Mouse (Mus musculus): ENCODE data around the gene Bard1. TPM values are rescaled to one million over a fixed set of nuclear protein-coding genes. Genes with fewer than 3 reads are reported as not detected.

Bard1 gene
- polyA plus RNA-seq, 1 experiment from 2014 or later = 3.6 TPM

GRCm38 (mm10) chr1:71100591-71101368 lies 2.2 kb downstream of the Bard1 start:
- ATAC-seq (ENCODE audit: low read depth) = no peak
- DNase-seq = no peak
- no peaks in the 10 kb centered on the region for H3K9me3 ChIP-seq (replicated peaks)

GRCm38 (mm10) chr1:71099945-71100515 lies 2.9 kb downstream of the Bard1 start:
- H3K27ac ChIP-seq = peak overlapping the region; percentile 72
- DNase-seq (no peak), ATAC-seq (ENCODE audit: low read depth) (no peak)
- no peaks in the 10 kb centered on the region for H3K9me3 ChIP-seq (replicated peaks)
- 37% methylated on average over 3 of the region's 3 CpGs for WGBS (ENCODE audit: insufficient replicate concordance)
- no peaks in the 10 kb centered on the region for H3K27me3 ChIP-seq
- peak overlapping the region; percentile 74 for H3K9ac ChIP-seq
- H3K4me2 ChIP-seq = peak overlapping the region; percentile 76
- peaks cover 70% of the 10 kb centered on the region for H3K4me1 ChIP-seq (replicated peaks)
- H3K4me3 ChIP-seq (replicated peaks) = peak overlapping the region; percentile 89
- H3K36me3 ChIP-seq = peaks cover 20% of the 10 kb centered on the region

More at GRCm38 (mm10) chr1:71100591-71101368, 2.2 kb downstream of the Bard1 start:
- Histone ChIP-seq H3K4me2 (peak overlapping the region; percentile 76), H3K4me3 (replicated peaks) (peak overlapping the region; percentile 89), H3K27ac (peak overlapping the region; percentile 72), H3K9ac (peak overlapping the region; percentile 74), H3K36me3 (peaks cover 16% of the 10 kb centered on the region), H3K27me3 (no peaks in the 10 kb centered on the region), H3K4me1 (replicated peaks) (peaks cover 70% of the 10 kb centered on the region)
- 24% methylated on average over 5 of the region's 5 CpGs for WGBS (ENCODE audit: insufficient replicate concordance)

GRCm38 (mm10) chr1:71096031-71096430 lies 6.9 kb downstream of the Bard1 start:
- WGBS (ENCODE audit: insufficient replicate concordance) = 78% methylated on average over 1 of the region's 1 CpGs
- Histone ChIP-seq H3K27ac (peak overlapping the region; percentile 58), H3K4me1 (replicated peaks) (peaks cover 73% of the 10 kb centered on the region)

GRCm38 (mm10) chr1:71095211-71095805 lies 7.6 kb downstream of the Bard1 start:
- ATAC-seq (ENCODE audit: low read depth) (no peak), DNase-seq (no peak)
- H3K27me3 ChIP-seq = no peaks in the 10 kb centered on the region
- H3K9ac ChIP-seq = no peak overlapping the region
- no peak overlapping the region for H3K4me2 ChIP-seq
- H3K4me3 ChIP-seq (replicated peaks) = no peak overlapping the region
- peaks cover 21% of the 10 kb centered on the region for H3K36me3 ChIP-seq
- peaks cover 68% of the 10 kb centered on the region for H3K4me1 ChIP-seq (replicated peaks)
- 68% methylated on average over 2 of the region's 2 CpGs for WGBS (ENCODE audit: insufficient replicate concordance)
- 0 out of 2 replicates have a peak overlapping the region, but pooled peaks have one; percentile 32 for H3K27ac ChIP-seq
- no peaks in the 10 kb centered on the region for H3K9me3 ChIP-seq (replicated peaks)

More at GRCm38 (mm10) chr1:71096031-71096430, 6.9 kb downstream of the Bard1 start:
- no peak for DNase-seq
- no peak overlapping the region for H3K4me3 ChIP-seq (replicated peaks)
- peak overlapping the region; percentile 1; the same call in 1 of the 2 replicates for H3K9ac ChIP-seq
- no peaks in the 10 kb centered on the region for H3K27me3 ChIP-seq
- peaks cover 21% of the 10 kb centered on the region for H3K36me3 ChIP-seq
- H3K9me3 ChIP-seq (replicated peaks) = no peaks in the 10 kb centered on the region
- peak; percentile 79 for ATAC-seq (ENCODE audit: low read depth)
- 0 out of 2 replicates have a peak overlapping the region, but pooled peaks have one; percentile 10 for H3K4me2 ChIP-seq

- DNase-seq = no peak
- H3K36me3 ChIP-seq = peaks cover 32% of the 10 kb centered on the region
- H3K4me2 ChIP-seq = no peak overlapping the region
- no peaks in the 10 kb centered on the region for H3K9me3 ChIP-seq (replicated peaks)
- H3K27me3 ChIP-seq = no peaks in the 10 kb centered on the region
- no peak for ATAC-seq (ENCODE audit: low read depth)
- 72% methylated on average over 3 of the region's 3 CpGs for WGBS (ENCODE audit: insufficient replicate concordance)
- H3K4me1 ChIP-seq (replicated peaks) = peaks cover 22% of the 10 kb centered on the region
- H3K9ac ChIP-seq = no peak overlapping the region
- no peak overlapping the region for H3K4me3 ChIP-seq (replicated peaks)
- no peak overlapping the region for H3K27ac ChIP-seq
These were observed 27.3 kb downstream of the Bard1 start for GRCm38 (mm10) chr1:71075651-71076050.

- H3K4me3 ChIP-seq (replicated peaks) = no peak overlapping the region
- H3K27me3 ChIP-seq = no peaks in the 10 kb centered on the region
- H3K4me1 ChIP-seq (replicated peaks) = peaks cover 34% of the 10 kb centered on the region
- ATAC-seq (ENCODE audit: low read depth) (peak; percentile 91), DNase-seq (peak; percentile 11)
- no peak overlapping the region for H3K4me2 ChIP-seq
- peaks cover 43% of the 10 kb centered on the region for H3K36me3 ChIP-seq
- H3K9ac ChIP-seq = no peak overlapping the region
- no peaks in the 10 kb centered on the region for H3K9me3 ChIP-seq (replicated peaks)
- H3K27ac ChIP-seq = no peak overlapping the region
These were observed 32.2 kb downstream of the Bard1 start for GRCm38 (mm10) chr1:71070771-71071170.

- H3K36me3 ChIP-seq = peaks cover 43% of the 10 kb centered on the region
- no peaks in the 10 kb centered on the region for H3K27me3 ChIP-seq
- H3K4me1 ChIP-seq (replicated peaks) = peaks cover 34% of the 10 kb centered on the region
- H3K4me2 ChIP-seq = no peak overlapping the region
- no peak for ATAC-seq (ENCODE audit: low read depth)
- no peak overlapping the region for H3K4me3 ChIP-seq (replicated peaks)
- no peaks in the 10 kb centered on the region for H3K9me3 ChIP-seq (replicated peaks)
- H3K9ac ChIP-seq = no peak overlapping the region
- WGBS (ENCODE audit: insufficient replicate concordance) = 62% methylated on average over 3 of the region's 3 CpGs
- no peak overlapping the region for H3K27ac ChIP-seq
- no peak for DNase-seq
These were observed 34.1 kb downstream of the Bard1 start for GRCm38 (mm10) chr1:71068728-71069304.

GRCm38 (mm10) chr1:71063885-71064492 lies 39.0 kb downstream of the Bard1 start:
- H3K36me3 ChIP-seq = peaks cover 60% of the 10 kb centered on the region
- no peak overlapping the region for H3K27ac ChIP-seq
- DNase-seq (no peak), ATAC-seq (ENCODE audit: low read depth) (no peak)
- no peak overlapping the region for H3K4me2 ChIP-seq
- H3K27me3 ChIP-seq = no peaks in the 10 kb centered on the region
- no peak overlapping the region for H3K4me3 ChIP-seq (replicated peaks)
- H3K4me1 ChIP-seq (replicated peaks) = peaks cover 9% of the 10 kb centered on the region; the same call in 1 of the 2 replicates
- H3K9me3 ChIP-seq (replicated peaks) = no peaks in the 10 kb centered on the region
- H3K9ac ChIP-seq = no peak overlapping the region
- WGBS (ENCODE audit: insufficient replicate concordance) = 92% methylated on average over 16 of the region's 16 CpGs

- Histone ChIP-seq H3K27me3 (no peaks in the 10 kb centered on the region), H3K36me3 (peaks cover 60% of the 10 kb centered on the region), H3K9ac (no peak overlapping the region), H3K4me3 (replicated peaks) (no peak overlapping the region), H3K4me2 (no peak overlapping the region), H3K27ac (no peak overlapping the region), H3K9me3 (replicated peaks) (no peaks in the 10 kb centered on the region), H3K4me1 (replicated peaks) (peaks cover 17% of the 10 kb centered on the region)
- WGBS (ENCODE audit: insufficient replicate concordance) = 58% methylated on average over 4 of the region's 4 CpGs
- no peak for ATAC-seq (ENCODE audit: low read depth)
- no peak for DNase-seq
These were observed 46.8 kb downstream of the Bard1 start for GRCm38 (mm10) chr1:71056143-71056542.

- Histone ChIP-seq H3K27ac (no peak overlapping the region), H3K36me3 (peaks cover 59% of the 10 kb centered on the region)
- 86% methylated on average over 1 of the region's 1 CpGs for WGBS (ENCODE audit: insufficient replicate concordance)
These were observed 47.5 kb downstream of the Bard1 start for GRCm38 (mm10) chr1:71055454-71055853.

GRCm38 (mm10) chr1:71052756-71053155 lies 50.2 kb downstream of the Bard1 start:
- H3K27me3 ChIP-seq = no peaks in the 10 kb centered on the region
- no peaks in the 10 kb centered on the region for H3K9me3 ChIP-seq (replicated peaks)
- DNase-seq (no peak), ATAC-seq (ENCODE audit: low read depth) (peak; percentile 68)
- 48% methylated on average over 2 of the region's 2 CpGs for WGBS (ENCODE audit: insufficient replicate concordance)
- H3K4me1 ChIP-seq (replicated peaks) = peaks cover 17% of the 10 kb centered on the region
- H3K4me2 ChIP-seq = no peak overlapping the region
- no peak overlapping the region for H3K9ac ChIP-seq
- H3K4me3 ChIP-seq (replicated peaks) = no peak overlapping the region
- no peak overlapping the region; the same call in 1 of the 2 replicates for H3K27ac ChIP-seq
- H3K36me3 ChIP-seq = peaks cover 56% of the 10 kb centered on the region

More at GRCm38 (mm10) chr1:71055454-71055853, 47.5 kb downstream of the Bard1 start:
- Histone ChIP-seq H3K4me3 (replicated peaks) (no peak overlapping the region), H3K4me2 (no peak overlapping the region), H3K4me1 (replicated peaks) (peaks cover 17% of the 10 kb centered on the region), H3K9ac (no peak overlapping the region), H3K27me3 (no peaks in the 10 kb centered on the region), H3K9me3 (replicated peaks) (no peaks in the 10 kb centered on the region)
- no peak for ATAC-seq (ENCODE audit: low read depth)
- no peak for DNase-seq

Measured in liver, embryonic 13.5 days (tissue).